Mouse (Mus musculus): Measurements from ENCODE around the gene Dok5. TPM values are rescaled to one million over a fixed set of nuclear protein-coding genes. Genes with fewer than 3 reads are reported as not detected.

Dok5 gene
- polyA plus RNA-seq, 1 experiment, result not detected

DNA sequence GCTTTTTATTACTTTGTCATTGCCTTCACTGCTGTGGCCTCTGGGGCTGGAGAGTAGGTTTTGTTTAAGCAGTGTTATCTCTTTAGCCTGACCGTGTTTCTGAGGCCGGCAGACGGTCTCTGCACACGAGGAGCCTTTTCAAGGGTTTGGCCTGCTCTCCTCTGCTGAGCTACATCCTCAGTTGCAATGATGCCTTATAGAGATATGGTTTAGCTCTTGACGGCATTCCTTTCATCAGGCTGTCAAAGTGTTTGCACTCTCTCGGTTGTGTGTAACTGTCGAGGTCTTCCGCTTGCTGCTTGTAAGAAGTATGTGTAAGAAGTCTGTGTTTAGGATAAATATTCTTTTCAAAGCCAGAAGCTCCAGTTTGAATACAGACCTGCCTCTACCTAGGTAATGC, 84.7 kb downstream of the Dok5 start:
- H3K36me3 ChIP-seq (replicated peaks; ENCODE audit: low read length), result no peaks in the 10 kb centered on the region
- TF ChIP-seq FLI1 (IDR thresholded peaks at IDR 0.05; ENCODE audit: low read length) (no peak), GATA1 (IDR thresholded peaks at IDR 0.05; ENCODE audit: borderline replicate concordance, low read length) (no peak)
- H3K4me1 ChIP-seq, result no peaks in the 10 kb centered on the region
- peaks cover 77% of the 10 kb centered on the region for H3K9me3 ChIP-seq
- no peak overlapping the region for H3K4me3 ChIP-seq (replicated peaks)
- H3K27me3 ChIP-seq (replicated peaks), result no peaks in the 10 kb centered on the region

- H3K4me1 ChIP-seq, result no peaks in the 10 kb centered on the region
- no peaks in the 10 kb centered on the region for H3K36me3 ChIP-seq (replicated peaks; ENCODE audit: low read length)
- TF ChIP-seq GATA1 (IDR thresholded peaks at IDR 0.05; ENCODE audit: borderline replicate concordance, low read length) (no peak), FLI1 (IDR thresholded peaks at IDR 0.05; ENCODE audit: low read length) (no peak)
Observed at GRCm38 (mm10) chr2:170817112-170817703, 85.6 kb downstream of the Dok5 start.

DNA sequence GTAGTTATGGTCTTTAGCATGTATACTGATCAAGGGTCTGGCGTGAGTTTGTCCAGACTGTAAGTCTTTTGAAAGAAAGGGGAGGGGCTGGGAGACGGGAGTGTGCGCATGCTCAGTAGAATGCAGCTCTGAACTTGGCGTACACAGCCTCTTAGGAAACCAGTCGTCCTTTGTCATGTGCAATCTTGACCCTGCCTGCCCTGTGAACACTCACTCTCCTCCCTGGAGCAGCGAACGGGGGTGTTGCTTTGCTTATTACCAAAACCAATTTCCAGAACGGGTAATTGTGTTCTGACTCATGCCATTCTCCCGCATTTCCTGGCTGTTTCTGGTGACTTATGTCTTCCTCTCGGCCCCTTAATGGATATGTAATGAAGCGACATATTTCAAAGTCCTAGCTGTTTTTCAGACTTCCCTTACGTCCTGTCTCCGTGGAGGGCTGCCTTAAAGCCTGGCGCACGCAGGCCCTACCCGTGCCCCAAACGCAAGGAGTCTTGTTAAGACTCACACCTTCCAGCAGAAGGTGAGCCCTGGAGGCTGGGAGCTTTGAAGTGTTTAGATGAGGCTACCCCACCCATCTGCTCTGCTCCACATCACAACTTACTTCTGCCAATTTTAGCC, 95.3 kb downstream of the Dok5 start:
- H3K9me3 ChIP-seq, result peaks cover 82% of the 10 kb centered on the region
- H3K4me3 ChIP-seq (replicated peaks), result peak overlapping the region; percentile 53
- H3K36me3 ChIP-seq (replicated peaks; ENCODE audit: low read length), result no peaks in the 10 kb centered on the region

More at GRCm38 (mm10) chr2:170817112-170817703, 85.6 kb downstream of the Dok5 start:
- Histone ChIP-seq H3K27me3 (replicated peaks) (no peaks in the 10 kb centered on the region), H3K9me3 (peaks cover 71% of the 10 kb centered on the region), H3K4me3 (replicated peaks) (peak overlapping the region; percentile 56)

DNA sequence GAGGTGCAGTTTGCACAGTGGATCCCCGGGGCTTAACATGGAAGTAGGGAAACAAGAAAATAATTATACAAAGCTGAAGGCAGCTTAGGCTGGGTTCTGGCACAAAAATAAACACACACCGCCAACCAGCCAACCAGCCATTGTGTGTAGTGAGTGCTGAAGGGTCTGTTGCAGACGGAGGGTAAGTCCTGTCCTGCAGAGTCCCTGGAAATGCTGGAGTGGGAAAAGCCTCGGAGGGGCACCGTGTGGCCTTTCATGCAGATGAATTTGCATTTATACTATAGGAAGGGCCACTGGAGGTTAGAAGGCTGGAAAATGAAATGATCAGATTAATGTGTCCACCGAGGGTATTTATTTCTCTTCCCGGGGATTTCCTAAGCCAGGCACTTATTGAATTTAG, 97.2 kb downstream of the Dok5 start:
- TF ChIP-seq FLI1 (IDR thresholded peaks at IDR 0.05; ENCODE audit: low read length) (no peak), GATA1 (IDR thresholded peaks at IDR 0.05; ENCODE audit: borderline replicate concordance, low read length) (no peak)
- Histone ChIP-seq H3K36me3 (replicated peaks; ENCODE audit: low read length) (no peaks in the 10 kb centered on the region), H3K4me1 (no peaks in the 10 kb centered on the region), H3K9me3 (peaks cover 86% of the 10 kb centered on the region), H3K27me3 (replicated peaks) (no peaks in the 10 kb centered on the region), H3K4me3 (replicated peaks) (no peak overlapping the region)

More for the DNA sequence above, 95.3 kb downstream of the Dok5 start:
- TF ChIP-seq FLI1 (IDR thresholded peaks at IDR 0.05; ENCODE audit: low read length) (no peak), GATA1 (IDR thresholded peaks at IDR 0.05; ENCODE audit: borderline replicate concordance, low read length) (no peak)
- Histone ChIP-seq H3K4me1 (no peaks in the 10 kb centered on the region), H3K27me3 (replicated peaks) (no peaks in the 10 kb centered on the region)

DNA sequence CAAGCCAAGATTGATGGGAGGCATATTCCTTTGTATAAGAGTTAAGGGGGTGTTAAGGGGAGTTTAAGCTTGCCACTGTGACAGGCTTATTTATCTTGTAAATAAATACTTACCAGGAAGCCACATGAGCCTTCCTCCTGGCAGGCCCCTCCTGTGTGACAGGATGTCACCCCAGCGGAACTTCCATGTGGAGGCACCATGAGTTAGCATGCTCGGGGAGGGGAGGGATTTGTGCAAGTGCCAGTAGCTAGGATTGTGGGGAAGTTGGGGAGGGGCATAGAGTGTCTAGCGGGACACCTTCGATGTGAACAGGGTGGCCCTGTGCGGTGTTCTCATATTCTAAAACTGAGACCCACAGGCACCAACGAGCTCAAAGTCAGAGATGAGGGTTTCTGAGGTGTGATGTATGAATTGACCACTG, 97.6 kb downstream of the Dok5 start:
- H3K4me3 ChIP-seq (replicated peaks), result no peak overlapping the region
- no peaks in the 10 kb centered on the region for H3K4me1 ChIP-seq
- no peaks in the 10 kb centered on the region for H3K27me3 ChIP-seq (replicated peaks)
- peaks cover 83% of the 10 kb centered on the region for H3K9me3 ChIP-seq
- no peaks in the 10 kb centered on the region for H3K36me3 ChIP-seq (replicated peaks; ENCODE audit: low read length)
- TF ChIP-seq GATA1 (IDR thresholded peaks at IDR 0.05; ENCODE audit: borderline replicate concordance, low read length) (no peak), FLI1 (IDR thresholded peaks at IDR 0.05; ENCODE audit: low read length) (no peak)

DNA sequence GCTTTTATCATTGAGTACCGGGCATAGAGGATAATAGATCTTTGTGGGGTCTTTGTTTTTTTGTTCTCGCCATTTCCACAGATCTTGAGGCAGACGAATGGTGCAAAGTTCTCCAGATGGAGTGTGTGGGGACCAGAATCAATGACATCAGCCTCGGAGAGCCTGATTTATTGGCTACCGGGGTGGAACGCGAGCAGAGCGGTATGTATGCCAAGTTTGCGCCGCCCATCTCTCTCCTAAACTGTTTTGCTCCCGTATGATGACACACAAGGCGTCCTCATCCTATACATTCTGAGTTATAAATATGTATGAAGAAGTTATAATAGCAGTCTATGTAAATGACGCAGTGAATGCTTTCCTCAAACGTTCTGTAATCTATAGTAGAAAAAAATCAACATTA, 98.4 kb downstream of the Dok5 start:
- Histone ChIP-seq H3K4me1 (no peaks in the 10 kb centered on the region), H3K9me3 (peaks cover 84% of the 10 kb centered on the region), H3K4me3 (replicated peaks) (no peak overlapping the region), H3K27me3 (replicated peaks) (no peaks in the 10 kb centered on the region), H3K36me3 (replicated peaks; ENCODE audit: low read length) (no peaks in the 10 kb centered on the region)
- TF ChIP-seq GATA1 (IDR thresholded peaks at IDR 0.05; ENCODE audit: borderline replicate concordance, low read length) (no peak), FLI1 (IDR thresholded peaks at IDR 0.05; ENCODE audit: low read length) (no peak)

DNA sequence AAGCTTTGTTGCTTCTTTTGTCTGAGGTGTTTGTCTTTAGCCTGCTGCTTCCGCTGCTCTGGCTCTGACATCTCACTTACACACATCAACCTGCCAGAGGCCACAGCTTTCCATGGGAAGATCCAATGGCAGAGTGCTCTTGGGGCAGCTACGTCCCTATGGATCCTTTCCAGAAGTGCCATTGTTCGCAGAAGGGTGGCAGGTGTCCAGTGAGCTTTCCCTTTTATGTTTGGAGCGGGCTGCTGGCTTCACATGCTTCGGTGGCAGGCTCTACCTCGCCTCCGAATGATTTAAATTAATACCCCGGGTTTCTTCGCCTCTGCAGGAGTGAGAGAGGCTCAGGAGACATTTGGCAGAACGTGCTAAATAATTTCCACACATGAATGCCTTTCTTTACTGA, 105.3 kb downstream of the Dok5 start:
- H3K27me3 ChIP-seq (replicated peaks), result no peaks in the 10 kb centered on the region
- no peaks in the 10 kb centered on the region for H3K36me3 ChIP-seq (replicated peaks; ENCODE audit: low read length)
- no peak overlapping the region for H3K4me3 ChIP-seq (replicated peaks)
- H3K9me3 ChIP-seq, result peaks cover 86% of the 10 kb centered on the region
- no peak for TF ChIP-seq GATA1 (IDR thresholded peaks at IDR 0.05; ENCODE audit: borderline replicate concordance, low read length)
- TF ChIP-seq FLI1 (IDR thresholded peaks at IDR 0.05; ENCODE audit: low read length), result no peak
- H3K4me1 ChIP-seq, result no peaks in the 10 kb centered on the region

DNA sequence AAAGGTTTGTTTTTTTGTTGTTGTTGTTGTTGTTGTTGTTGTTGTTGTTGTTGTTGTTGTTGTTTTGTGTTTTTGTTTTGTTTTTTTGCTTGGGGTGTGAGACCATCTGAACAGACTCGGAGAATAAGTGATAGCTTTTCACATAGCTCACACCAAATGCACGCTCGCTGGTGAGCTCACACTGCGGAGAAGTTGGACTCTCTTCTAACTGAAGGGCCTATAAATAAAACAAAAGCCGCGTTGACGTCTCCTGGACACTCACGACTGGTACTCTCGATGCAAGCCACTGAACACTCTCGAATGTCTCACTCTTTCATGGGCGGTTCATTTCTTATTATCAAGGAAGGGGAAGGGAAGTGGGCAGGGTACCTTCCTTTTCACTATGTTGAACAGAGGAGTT, 105.8 kb downstream of the Dok5 start:
- Histone ChIP-seq H3K27me3 (replicated peaks) (no peaks in the 10 kb centered on the region), H3K36me3 (replicated peaks; ENCODE audit: low read length) (no peaks in the 10 kb centered on the region), H3K4me1 (no peaks in the 10 kb centered on the region), H3K4me3 (replicated peaks) (no peak overlapping the region), H3K9me3 (peaks cover 87% of the 10 kb centered on the region)
- TF ChIP-seq GATA1 (IDR thresholded peaks at IDR 0.05; ENCODE audit: borderline replicate concordance, low read length) (no peak), FLI1 (IDR thresholded peaks at IDR 0.05; ENCODE audit: low read length) (no peak)

DNA sequence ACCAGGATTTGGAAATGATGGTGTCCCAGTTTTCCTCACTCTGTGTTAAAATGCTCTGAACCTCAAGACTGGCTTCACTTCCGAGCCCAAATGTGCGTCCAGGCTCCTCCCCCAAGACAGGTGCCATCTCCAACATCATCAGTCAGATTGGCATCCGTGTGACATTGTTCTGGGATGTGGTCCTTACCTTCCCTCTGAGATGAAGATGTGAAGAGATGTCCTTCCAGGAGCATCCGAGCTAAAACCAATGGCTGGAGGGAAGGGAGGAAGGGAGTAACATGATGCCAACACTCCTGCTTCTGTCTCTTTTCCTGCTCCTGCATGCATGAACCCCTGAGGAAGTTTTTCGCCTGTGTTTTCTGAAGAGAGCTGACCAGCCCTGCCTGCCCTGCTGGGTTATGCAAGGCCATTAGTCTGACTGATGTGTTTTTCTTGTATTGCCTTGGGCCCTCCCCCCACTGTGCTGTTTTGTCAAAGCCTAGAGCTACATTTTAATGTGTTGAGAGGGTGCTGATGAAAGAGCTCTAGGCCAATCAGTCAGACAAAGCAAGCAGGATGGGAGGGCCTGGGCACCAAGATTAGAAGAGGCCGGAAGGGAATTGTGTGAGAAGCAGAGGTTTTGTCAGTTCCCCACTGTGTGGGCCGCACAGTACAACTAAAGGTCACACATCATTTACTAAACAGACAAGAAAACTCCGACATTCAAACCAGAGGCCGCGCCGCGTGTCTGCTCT, 106.4 kb downstream of the Dok5 start:
- Histone ChIP-seq H3K9me3 (peaks cover 83% of the 10 kb centered on the region), H3K4me1 (no peaks in the 10 kb centered on the region), H3K36me3 (replicated peaks; ENCODE audit: low read length) (no peaks in the 10 kb centered on the region), H3K4me3 (replicated peaks) (no peak overlapping the region), H3K27me3 (replicated peaks) (no peaks in the 10 kb centered on the region)
- TF ChIP-seq FLI1 (IDR thresholded peaks at IDR 0.05; ENCODE audit: low read length) (no peak), GATA1 (IDR thresholded peaks at IDR 0.05; ENCODE audit: borderline replicate concordance, low read length) (no peak)

DNA sequence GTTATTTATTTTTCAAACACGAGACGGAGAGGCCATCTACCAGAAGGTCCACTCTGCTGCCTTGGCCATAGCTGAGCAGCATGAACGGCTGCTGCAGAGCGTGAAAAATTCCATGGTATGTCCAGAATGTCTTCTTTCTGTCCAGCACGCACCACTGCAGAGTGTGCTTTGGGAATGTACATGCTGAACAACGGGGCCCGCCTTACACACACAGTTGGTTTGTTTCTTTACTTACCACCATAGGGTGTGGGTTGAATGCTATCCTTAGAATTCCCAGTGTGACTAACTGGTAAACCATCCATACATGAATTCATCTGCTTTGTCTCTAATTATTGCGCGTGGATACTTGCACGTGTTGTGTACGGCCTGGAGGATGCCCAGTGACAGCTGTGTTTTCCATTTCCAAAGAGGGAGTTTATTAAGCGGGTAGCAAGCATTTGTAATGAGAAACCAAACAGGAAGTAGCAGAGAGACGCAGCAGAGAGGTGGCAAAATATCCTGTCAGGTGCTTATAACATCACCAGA, 109.9 kb downstream of the Dok5 start:
- H3K4me1 ChIP-seq, result no peaks in the 10 kb centered on the region
- H3K36me3 ChIP-seq (replicated peaks; ENCODE audit: low read length), result no peaks in the 10 kb centered on the region
- no peaks in the 10 kb centered on the region for H3K27me3 ChIP-seq (replicated peaks)
- no peak overlapping the region for H3K4me3 ChIP-seq (replicated peaks)
- H3K9me3 ChIP-seq, result peaks cover 83% of the 10 kb centered on the region
- TF ChIP-seq FLI1 (IDR thresholded peaks at IDR 0.05; ENCODE audit: low read length) (no peak), GATA1 (IDR thresholded peaks at IDR 0.05; ENCODE audit: borderline replicate concordance, low read length) (no peak)

All from megakaryocyte, embryonic 14.5 days (primary cell).